Mouse (Mus musculus): ENCODE results near the gene Fam210b. TPM values are rescaled to one million over a fixed set of nuclear protein-coding genes. Genes with fewer than 3 reads are reported as not detected.

Fam210b gene
- polyA plus RNA-seq, 1 experiment from 2014 or later: 51.5 TPM

DNA sequence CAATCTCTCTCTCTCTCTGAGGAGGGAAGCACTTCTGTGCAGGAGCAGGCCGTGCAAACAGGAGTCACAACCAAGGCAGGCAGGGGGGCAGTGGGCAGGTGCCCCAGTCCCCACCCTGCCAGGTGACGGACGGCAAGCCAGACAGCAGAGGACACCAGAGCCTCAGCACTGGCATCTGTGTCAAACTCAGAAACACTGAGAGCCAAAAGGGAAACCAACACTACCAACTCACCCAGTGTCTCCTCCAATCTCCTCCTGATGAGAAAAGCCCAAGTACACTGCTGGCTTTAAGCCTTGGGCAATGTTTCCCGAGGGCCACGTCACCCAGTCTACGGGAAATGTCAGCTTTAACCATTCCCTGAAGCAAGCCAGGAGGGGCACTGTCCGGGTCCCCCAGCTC, 17.8 kb downstream of the Fam210b start:
- ATAC-seq: no peak
- Histone ChIP-seq H3K27me3 (replicated peaks; ENCODE audit: control insufficient read depth, insufficient read depth, low read length) (no peaks in the 10 kb centered on the region), H3K4me3 (ENCODE audit: low read depth, low read length) (no peak overlapping the region), H3K36me3 (ENCODE audit: control insufficient read depth, insufficient read depth, low read length) (peaks cover 90% of the 10 kb centered on the region), H3K4me2 (ENCODE audit: low read length) (no peak overlapping the region), H3K9ac (ENCODE audit: low read length) (no peak overlapping the region), H3K9me3 (replicated peaks; ENCODE audit: control insufficient read depth, low read length) (no peaks in the 10 kb centered on the region), H3K27ac (ENCODE audit: low read depth, low read length) (no peak overlapping the region), H3K4me1 (ENCODE audit: control insufficient read depth, insufficient read depth, low read length) (no peaks in the 10 kb centered on the region)
- 87% methylated on average over 7 of the region's 7 CpGs for WGBS
- no peak for DNase-seq (ENCODE audit: low spot score)

DNA sequence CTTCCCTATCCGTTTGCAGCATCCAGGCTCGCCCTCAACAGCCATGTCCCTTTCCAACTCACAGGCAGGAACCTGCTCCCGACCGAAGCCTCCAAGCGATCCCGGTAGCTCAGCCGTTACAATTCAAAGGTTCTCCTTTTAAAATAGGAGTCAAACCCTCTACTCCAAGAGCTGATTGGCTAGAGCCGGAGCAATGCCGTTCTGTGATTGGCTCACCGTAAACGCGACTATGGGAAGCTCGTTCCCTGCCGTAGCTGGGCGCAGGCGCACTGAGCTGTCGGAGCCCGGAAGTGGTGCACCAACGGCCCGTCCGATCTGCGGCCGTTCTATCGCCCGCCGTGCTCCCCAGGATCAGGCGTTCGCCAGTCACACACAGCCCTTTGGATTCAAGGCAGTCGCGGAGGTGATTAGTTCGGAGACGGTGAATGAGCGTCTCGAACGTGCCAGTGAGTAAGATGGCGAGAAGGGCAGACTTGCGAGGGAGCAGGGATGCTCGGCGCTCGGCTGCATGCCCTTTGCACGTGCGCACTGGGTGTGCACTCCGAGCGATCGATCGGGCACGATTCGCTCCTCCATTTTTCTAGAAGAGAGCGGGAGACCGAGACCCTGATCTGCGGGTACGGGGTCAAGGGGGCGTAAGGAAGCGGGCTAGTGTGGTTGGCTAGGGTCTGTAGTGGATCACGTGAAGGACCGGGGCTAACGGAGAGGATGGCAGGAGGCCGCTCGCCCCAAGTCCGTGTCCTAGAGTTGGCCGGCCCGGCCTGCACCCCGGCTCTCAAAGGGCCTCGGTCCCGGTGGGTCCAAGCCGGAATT, 25.3 kb downstream of the Fam210b start, which contains the start of the genes Aurka and Cstf1:
Gene Aurka, minus strand, starts transcription at position 125 of the 813 bp plus-strand sequence.
Gene Cstf1, plus strand, starts transcription at position 271 of the 813 bp plus-strand sequence.
- Histone ChIP-seq H3K9me3 (replicated peaks; ENCODE audit: control insufficient read depth, low read length) (no peaks in the 10 kb centered on the region), H3K27me3 (replicated peaks; ENCODE audit: control insufficient read depth, insufficient read depth, low read length) (no peaks in the 10 kb centered on the region), H3K27ac (ENCODE audit: low read depth, low read length) (peak within 1 kb of the TSS; percentile 75), H3K9ac (ENCODE audit: low read length) (peak within 1 kb of the TSS; percentile 91), H3K36me3 (ENCODE audit: control insufficient read depth, insufficient read depth, low read length) (peaks cover 54% of the 10 kb centered on the region), H3K4me3 (ENCODE audit: low read depth, low read length) (peak within 1 kb of the TSS; percentile 93), H3K4me2 (ENCODE audit: low read length) (peak within 1 kb of the TSS; percentile 66), H3K4me1 (ENCODE audit: control insufficient read depth, insufficient read depth, low read length) (peaks cover 16% of the 10 kb centered on the region)
- under 1% methylated on average over 66 of the region's 66 CpGs for WGBS
- ATAC-seq (peak; percentile 99), DNase-seq (ENCODE audit: low spot score) (peak; percentile 99)

DNA sequence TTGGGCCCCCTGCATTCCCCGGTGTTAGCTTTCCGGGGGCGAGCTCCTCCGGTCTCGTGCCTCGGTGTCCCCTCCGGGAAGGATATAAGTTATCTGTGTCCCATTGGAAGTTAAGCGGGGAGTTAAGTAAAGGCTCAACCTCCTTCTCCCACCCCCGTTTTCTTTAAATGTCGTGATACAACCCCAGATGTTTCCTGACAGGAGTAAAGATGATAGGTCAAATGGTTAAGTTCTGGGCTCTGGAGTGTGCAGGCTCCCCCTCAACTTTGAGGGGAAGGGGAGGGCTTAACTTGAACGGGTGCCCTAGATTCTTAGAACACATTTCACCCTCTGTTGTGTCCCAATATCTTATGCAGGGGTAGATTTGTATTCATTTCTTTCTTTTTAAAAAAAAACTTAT, 25.9 kb downstream of the Fam210b start:
- Histone ChIP-seq H3K27ac (ENCODE audit: low read depth, low read length) (no peak overlapping the region), H3K27me3 (replicated peaks; ENCODE audit: control insufficient read depth, insufficient read depth, low read length) (no peaks in the 10 kb centered on the region), H3K9me3 (replicated peaks; ENCODE audit: control insufficient read depth, low read length) (no peaks in the 10 kb centered on the region), H3K4me3 (ENCODE audit: low read depth, low read length) (peak overlapping the region; percentile 93), H3K9ac (ENCODE audit: low read length) (peak overlapping the region; percentile 91), H3K36me3 (ENCODE audit: control insufficient read depth, insufficient read depth, low read length) (peaks cover 55% of the 10 kb centered on the region), H3K4me2 (ENCODE audit: low read length) (peak overlapping the region; percentile 64), H3K4me1 (ENCODE audit: control insufficient read depth, insufficient read depth, low read length) (peaks cover 16% of the 10 kb centered on the region)
- 0% methylated on average over 11 of the region's 11 CpGs for WGBS
- DNase-seq (ENCODE audit: low spot score) (no peak), ATAC-seq (no peak)

DNA sequence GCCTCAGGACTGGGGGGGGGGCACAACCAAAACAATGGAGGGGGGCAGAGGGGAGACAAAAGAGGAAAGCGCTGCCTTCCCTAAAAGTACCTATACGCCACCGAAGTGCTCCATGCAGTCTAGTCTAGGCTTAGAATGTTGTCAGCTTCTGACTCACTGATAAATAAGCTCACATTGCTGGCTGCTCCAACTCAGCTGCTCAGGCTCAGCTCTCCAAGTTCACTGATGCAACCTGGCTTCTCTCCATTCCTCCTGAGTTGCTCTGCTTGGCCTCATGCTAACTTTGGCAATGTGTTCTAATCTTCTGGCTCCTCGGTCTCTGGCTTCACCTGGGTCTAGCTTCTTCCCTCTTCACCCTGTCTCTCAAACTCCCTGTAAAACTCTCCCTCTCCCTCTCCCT, 31.2 kb downstream of the Fam210b start:
- ATAC-seq (no peak), DNase-seq (ENCODE audit: low spot score) (no peak)
- H3K36me3 ChIP-seq (ENCODE audit: control insufficient read depth, insufficient read depth, low read length): peaks cover 89% of the 10 kb centered on the region

DNA sequence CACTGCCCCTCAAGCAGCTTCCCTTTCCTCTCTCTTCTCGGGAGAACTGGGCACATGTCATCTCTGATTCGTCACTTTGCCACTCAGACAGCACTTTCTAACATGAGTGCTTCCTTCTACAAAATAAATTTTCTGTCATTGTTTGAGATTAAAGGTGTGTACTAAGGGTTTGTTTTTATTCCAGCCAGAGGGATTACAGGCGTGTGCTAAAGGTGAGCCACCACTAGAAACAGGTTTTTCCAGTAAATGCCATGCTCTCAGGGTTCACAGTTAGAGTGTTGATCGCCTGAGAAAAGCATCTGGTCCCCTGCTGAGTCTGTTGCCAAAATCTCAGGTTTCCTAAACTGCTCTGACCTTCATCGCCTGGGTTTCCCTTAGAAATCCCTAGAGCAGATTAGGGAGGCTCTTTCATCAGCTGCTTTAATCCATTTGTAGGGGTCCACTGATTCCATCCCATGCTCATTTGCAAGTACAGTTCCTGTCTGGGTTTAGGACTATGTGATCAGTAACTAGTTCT, 31.7 kb downstream of the Fam210b start:
- no peak for DNase-seq (ENCODE audit: low spot score)
- no peak overlapping the region for H3K27ac ChIP-seq (ENCODE audit: low read depth, low read length)
- no peaks in the 10 kb centered on the region for H3K9me3 ChIP-seq (replicated peaks; ENCODE audit: control insufficient read depth, low read length)
- no peak overlapping the region for H3K9ac ChIP-seq (ENCODE audit: low read length)
- no peak overlapping the region for H3K4me3 ChIP-seq (ENCODE audit: low read depth, low read length)
- ATAC-seq: no peak
- H3K27me3 ChIP-seq (replicated peaks; ENCODE audit: control insufficient read depth, insufficient read depth, low read length): no peaks in the 10 kb centered on the region
- no peak overlapping the region for H3K4me2 ChIP-seq (ENCODE audit: low read length)
- WGBS: 62% methylated on average over 5 of the region's 5 CpGs
- H3K36me3 ChIP-seq (ENCODE audit: control insufficient read depth, insufficient read depth, low read length): peaks cover 94% of the 10 kb centered on the region
- H3K4me1 ChIP-seq (ENCODE audit: control insufficient read depth, insufficient read depth, low read length): no peaks in the 10 kb centered on the region

More for the DNA sequence above, 31.2 kb downstream of the Fam210b start:
- H3K4me3 ChIP-seq (ENCODE audit: low read depth, low read length): no peak overlapping the region
- H3K27ac ChIP-seq (ENCODE audit: low read depth, low read length): no peak overlapping the region
- peaks cover 3% of the 10 kb centered on the region; the same call in 1 of the 2 replicates for H3K4me1 ChIP-seq (ENCODE audit: control insufficient read depth, insufficient read depth, low read length)
- no peak overlapping the region for H3K9ac ChIP-seq (ENCODE audit: low read length)
- 93% methylated on average over 4 of the region's 4 CpGs for WGBS
- no peaks in the 10 kb centered on the region for H3K9me3 ChIP-seq (replicated peaks; ENCODE audit: control insufficient read depth, low read length)
- no peaks in the 10 kb centered on the region for H3K27me3 ChIP-seq (replicated peaks; ENCODE audit: control insufficient read depth, insufficient read depth, low read length)
- no peak overlapping the region for H3K4me2 ChIP-seq (ENCODE audit: low read length)

DNA sequence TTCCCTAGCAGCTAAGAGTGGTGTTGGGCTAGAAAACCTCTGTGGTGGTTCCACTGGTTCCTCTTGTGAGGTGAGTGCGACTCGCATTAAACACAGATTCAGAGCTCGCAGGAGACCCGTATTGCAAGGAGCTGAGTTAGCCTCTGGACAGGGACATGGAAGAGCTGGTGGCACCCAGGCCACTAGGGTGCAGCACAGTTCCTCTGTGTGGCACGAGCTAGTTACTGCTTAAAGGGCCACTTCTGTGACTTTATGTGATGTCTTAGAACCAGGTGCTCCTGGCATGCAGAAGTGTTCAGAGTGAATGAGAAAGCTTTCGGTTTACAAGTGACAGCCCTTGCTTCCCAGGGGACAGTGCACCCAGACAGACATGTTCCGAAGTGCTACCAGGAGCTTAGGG, 33.0 kb downstream of the Fam210b start:
- Histone ChIP-seq H3K4me2 (ENCODE audit: low read length) (no peak overlapping the region), H3K27ac (ENCODE audit: low read depth, low read length) (no peak overlapping the region), H3K4me1 (ENCODE audit: control insufficient read depth, insufficient read depth, low read length) (no peaks in the 10 kb centered on the region), H3K9ac (ENCODE audit: low read length) (no peak overlapping the region), H3K27me3 (replicated peaks; ENCODE audit: control insufficient read depth, insufficient read depth, low read length) (no peaks in the 10 kb centered on the region), H3K36me3 (ENCODE audit: control insufficient read depth, insufficient read depth, low read length) (peaks cover 99% of the 10 kb centered on the region), H3K4me3 (ENCODE audit: low read depth, low read length) (no peak overlapping the region), H3K9me3 (replicated peaks; ENCODE audit: control insufficient read depth, low read length) (no peaks in the 10 kb centered on the region)
- ATAC-seq (no peak), DNase-seq (ENCODE audit: low spot score) (peak; percentile 14)
- 77% methylated on average over 7 of the region's 7 CpGs for WGBS

DNA sequence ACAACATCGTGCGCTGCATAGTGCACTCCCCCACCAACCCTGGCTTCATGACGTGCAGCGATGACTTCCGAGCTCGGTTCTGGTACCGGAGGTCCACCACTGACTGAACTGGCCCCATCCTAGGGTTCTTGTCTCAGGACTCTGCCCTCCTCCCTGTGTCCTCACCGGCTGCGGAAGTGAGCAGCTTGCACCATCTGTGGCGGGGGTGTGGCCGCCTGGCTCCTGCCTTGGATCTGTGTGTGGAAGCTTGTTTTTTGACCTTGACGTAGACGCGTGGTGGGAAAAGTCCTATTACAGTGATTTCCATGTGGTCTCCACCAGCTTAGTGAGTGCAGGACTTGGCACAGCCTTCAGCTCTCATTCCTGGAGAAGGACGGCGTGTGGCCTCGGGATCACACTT, 35.1 kb downstream of the Fam210b start:
- Histone ChIP-seq H3K4me2 (ENCODE audit: low read length) (no peak overlapping the region), H3K4me1 (ENCODE audit: control insufficient read depth, insufficient read depth, low read length) (no peaks in the 10 kb centered on the region), H3K9ac (ENCODE audit: low read length) (no peak overlapping the region), H3K27ac (ENCODE audit: low read depth, low read length) (no peak overlapping the region), H3K9me3 (replicated peaks; ENCODE audit: control insufficient read depth, low read length) (no peaks in the 10 kb centered on the region), H3K27me3 (replicated peaks; ENCODE audit: control insufficient read depth, insufficient read depth, low read length) (no peaks in the 10 kb centered on the region), H3K36me3 (ENCODE audit: control insufficient read depth, insufficient read depth, low read length) (peaks cover 77% of the 10 kb centered on the region), H3K4me3 (ENCODE audit: low read depth, low read length) (no peak overlapping the region)
- no peak for DNase-seq (ENCODE audit: low spot score)
- whole genome bisulfite sequencing: 94% methylated on average over 17 of the region's 17 CpGs
- ATAC-seq: no peak

DNA sequence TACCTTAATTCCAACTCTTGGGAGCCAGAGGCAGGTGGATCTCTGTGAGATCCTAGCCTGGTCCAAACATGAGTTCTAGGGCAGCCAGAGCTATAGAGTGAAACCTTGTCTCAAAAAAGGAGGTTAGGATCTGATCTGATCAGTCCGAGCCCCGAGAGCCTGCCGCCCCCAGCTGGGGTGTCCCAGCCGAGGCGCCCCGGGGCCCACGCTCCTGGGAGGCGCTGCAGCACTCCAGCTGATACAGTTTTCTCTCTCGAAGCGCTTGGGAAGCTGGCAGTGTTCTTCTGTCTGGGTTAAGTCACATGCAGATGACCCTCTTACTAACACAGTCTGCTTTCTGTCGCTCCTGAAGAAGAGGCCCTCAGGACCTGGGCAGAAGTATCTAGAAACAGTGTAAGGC, 36.0 kb downstream of the Fam210b start:
- Histone ChIP-seq H3K4me3 (ENCODE audit: low read depth, low read length) (no peak overlapping the region), H3K4me2 (ENCODE audit: low read length) (no peak overlapping the region), H3K9ac (ENCODE audit: low read length) (no peak overlapping the region), H3K36me3 (ENCODE audit: control insufficient read depth, insufficient read depth, low read length) (peaks cover 69% of the 10 kb centered on the region), H3K27ac (ENCODE audit: low read depth, low read length) (no peak overlapping the region), H3K27me3 (replicated peaks; ENCODE audit: control insufficient read depth, insufficient read depth, low read length) (no peaks in the 10 kb centered on the region), H3K9me3 (replicated peaks; ENCODE audit: control insufficient read depth, low read length) (no peaks in the 10 kb centered on the region), H3K4me1 (ENCODE audit: control insufficient read depth, insufficient read depth, low read length) (no peaks in the 10 kb centered on the region)
- 94% methylated on average over 11 of the region's 11 CpGs for WGBS
- DNase-seq (ENCODE audit: low spot score): no peak
- no peak for ATAC-seq

DNA sequence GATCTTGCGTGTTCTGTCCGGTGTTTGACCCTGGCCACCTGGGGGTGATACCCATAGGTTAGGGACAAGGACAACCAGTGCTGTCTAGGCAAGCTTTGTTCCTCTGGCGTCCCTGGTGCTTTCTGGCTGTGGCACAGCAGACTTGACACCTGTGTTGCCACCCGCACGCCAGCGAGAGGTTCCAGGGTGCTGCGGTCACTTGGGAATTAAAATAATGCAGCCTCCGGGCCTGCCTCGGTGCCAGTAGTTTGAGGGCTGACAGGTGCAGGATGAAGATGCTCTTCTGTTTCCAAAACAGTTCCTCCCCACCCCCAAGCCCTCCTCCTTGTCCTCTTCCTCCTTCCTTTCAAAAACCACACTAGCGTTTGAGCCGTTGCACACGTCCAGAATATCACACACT, 36.5 kb downstream of the Fam210b start:
- Histone ChIP-seq H3K27me3 (replicated peaks; ENCODE audit: control insufficient read depth, insufficient read depth, low read length) (no peaks in the 10 kb centered on the region), H3K9ac (ENCODE audit: low read length) (no peak overlapping the region), H3K4me3 (ENCODE audit: low read depth, low read length) (no peak overlapping the region), H3K36me3 (ENCODE audit: control insufficient read depth, insufficient read depth, low read length) (peaks cover 64% of the 10 kb centered on the region), H3K4me2 (ENCODE audit: low read length) (no peak overlapping the region), H3K4me1 (ENCODE audit: control insufficient read depth, insufficient read depth, low read length) (no peaks in the 10 kb centered on the region), H3K27ac (ENCODE audit: low read depth, low read length) (no peak overlapping the region), H3K9me3 (replicated peaks; ENCODE audit: control insufficient read depth, low read length) (no peaks in the 10 kb centered on the region)
- ATAC-seq (no peak), DNase-seq (ENCODE audit: low spot score) (no peak)
- WGBS: 91% methylated on average over 12 of the region's 12 CpGs

Data from forebrain, embryonic 14.5 days (tissue).